Mouse (Mus musculus): ENCODE measurements around the gene Tradd. TPM values are rescaled to one million over a fixed set of nuclear protein-coding genes. Genes with fewer than 3 reads are reported as not detected.
A peak's percentile ranks its signal among the peaks of the same experiment; 100 is the strongest.

The Tradd gene
- total RNA-seq, 2 experiments from 2014 or later = 5.5 to 5.8 TPM

GRCm38 (mm10) chr8:105278911-105279334 is 14.5 kb upstream of the Tradd start:
- DNase-seq (ENCODE audit: extremely low spot score in 1 of 2, low spot score in 2 of 2) = peak; percentile 64 to 85
- intact Hi-C loops (cut with DNase I) = no loop called here

- intact Hi-C loops (cut with DNase I) = no loop called here
Measured at GRCm38 (mm10) chr8:105276292-105277120, 12.1 kb upstream of the Tradd start.

DNA sequence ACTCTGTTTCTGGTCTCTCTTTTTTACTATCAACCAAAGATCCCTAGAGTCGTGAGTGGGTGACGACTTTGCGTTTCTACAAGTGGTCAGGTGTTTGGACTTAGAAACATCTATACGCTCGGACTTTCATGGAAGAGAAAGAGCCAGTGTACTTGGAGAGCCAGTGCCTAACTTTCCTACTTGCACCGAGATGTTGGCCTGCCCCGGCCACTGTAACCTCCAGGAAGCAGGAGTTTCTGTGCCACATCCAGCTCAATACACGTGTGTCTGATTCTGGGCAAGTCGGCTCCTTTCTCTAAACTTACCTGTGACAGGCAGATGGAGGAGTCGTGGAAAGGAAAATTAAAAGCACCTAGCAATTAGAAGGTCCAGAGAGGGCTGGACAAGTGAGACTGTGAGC is 11.4 kb upstream of the Tradd start, which contains the start of gene Nol3:
TSS of gene Nol3 (plus strand) at position 301 of the 400 bp plus-strand sequence.
- intact Hi-C loops (cut with DNase I) = no loop called here
- no peak for DNase-seq (ENCODE audit: extremely low spot score in 1 of 2, low spot score in 2 of 2)

More at GRCm38 (mm10) chr8:105276292-105277120, 12.1 kb upstream of the Tradd start:
- peak in 1 of 2 experiments; percentile 79 for DNase-seq (ENCODE audit: extremely low spot score in 1 of 2, low spot score in 2 of 2)

DNA sequence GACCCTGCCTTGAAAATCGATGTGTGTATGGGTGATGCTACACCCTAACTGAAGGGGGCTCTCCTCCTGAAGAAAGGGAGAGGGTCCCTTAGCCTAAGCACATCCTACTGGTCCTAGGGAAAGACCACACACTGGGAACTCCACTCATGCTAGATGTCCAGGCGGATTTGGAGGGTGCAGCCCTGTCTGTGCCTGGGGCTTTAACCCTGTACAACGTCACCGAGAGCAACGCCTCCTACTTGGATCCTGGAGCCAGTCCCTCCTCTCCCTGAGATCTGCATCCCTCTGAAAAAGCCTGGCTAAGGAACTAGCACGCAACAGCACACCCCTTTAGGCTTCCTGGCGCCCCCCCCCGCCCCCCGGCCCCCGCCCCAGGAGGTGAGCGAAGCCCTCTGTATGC is 11.0 kb upstream of the Tradd start:
- no peak for DNase-seq (ENCODE audit: extremely low spot score in 1 of 2, low spot score in 2 of 2)
- intact Hi-C loops (cut with DNase I) = no loop called here

DNA sequence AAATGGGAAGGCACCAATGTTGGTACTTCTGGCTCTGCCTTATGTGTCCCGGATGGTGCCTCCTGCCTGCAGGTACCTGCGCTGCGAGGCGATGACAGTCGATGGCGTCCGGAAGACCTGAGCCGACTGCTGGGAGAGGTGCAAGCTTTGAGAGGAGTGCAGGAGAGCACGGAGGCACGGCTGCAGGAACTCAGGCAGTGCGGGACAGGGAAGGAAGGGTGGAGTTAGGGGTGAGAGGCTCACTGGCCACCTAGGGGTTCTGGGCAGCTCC is 6.4 kb upstream of the Tradd start:
- intact Hi-C loops (cut with DNase I) = no loop called here
- no peak for DNase-seq (ENCODE audit: extremely low spot score in 1 of 2, low spot score in 2 of 2)

- no peak for DNase-seq (ENCODE audit: extremely low spot score in 1 of 2, low spot score in 2 of 2)
- intact Hi-C loops (cut with DNase I) = no loop called here
Measured at GRCm38 (mm10) chr8:105270101-105270915, 5.9 kb upstream of the Tradd start.

DNA sequence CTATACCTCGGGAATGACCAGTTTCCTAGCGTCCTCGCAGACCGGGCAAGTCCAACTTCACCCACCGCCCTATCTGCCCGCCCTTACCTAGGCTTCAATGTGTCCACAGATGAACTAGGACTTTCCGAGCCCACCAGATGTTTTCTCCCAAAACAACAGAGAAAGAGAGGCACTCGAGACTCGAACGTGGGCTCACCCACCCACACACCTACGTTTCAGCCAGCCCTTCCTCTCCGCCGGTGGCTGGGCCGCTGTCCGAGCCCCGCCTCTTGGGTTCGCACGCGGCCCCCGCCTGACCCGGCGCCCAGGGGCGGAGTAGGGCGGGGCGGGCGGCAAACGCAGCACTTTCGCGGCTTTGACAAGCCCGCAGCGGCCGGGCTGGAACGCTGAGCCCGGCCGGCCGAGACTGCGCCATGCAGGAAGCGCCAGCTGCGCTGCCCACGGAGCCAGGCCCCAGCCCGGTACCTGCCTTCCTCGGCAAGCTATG is 5.1 kb upstream of the Tradd start, which contains the start of gene Hsf4:
TSS of gene Hsf4 (plus strand) at position 341 of the 487 bp plus-strand sequence.
- DNase-seq (ENCODE audit: extremely low spot score in 1 of 2, low spot score in 2 of 2) = peak in 1 of 2 experiments; percentile 76
- intact Hi-C loops (cut with DNase I) = no loop called here

GRCm38 (mm10) chr8:105269075-105269458 is 4.7 kb upstream of the Tradd start:
- DNase-seq (ENCODE audit: extremely low spot score in 1 of 2, low spot score in 2 of 2) = peak in 1 of 2 experiments; percentile 76
- intact Hi-C loops (cut with DNase I) = no loop called here

DNA sequence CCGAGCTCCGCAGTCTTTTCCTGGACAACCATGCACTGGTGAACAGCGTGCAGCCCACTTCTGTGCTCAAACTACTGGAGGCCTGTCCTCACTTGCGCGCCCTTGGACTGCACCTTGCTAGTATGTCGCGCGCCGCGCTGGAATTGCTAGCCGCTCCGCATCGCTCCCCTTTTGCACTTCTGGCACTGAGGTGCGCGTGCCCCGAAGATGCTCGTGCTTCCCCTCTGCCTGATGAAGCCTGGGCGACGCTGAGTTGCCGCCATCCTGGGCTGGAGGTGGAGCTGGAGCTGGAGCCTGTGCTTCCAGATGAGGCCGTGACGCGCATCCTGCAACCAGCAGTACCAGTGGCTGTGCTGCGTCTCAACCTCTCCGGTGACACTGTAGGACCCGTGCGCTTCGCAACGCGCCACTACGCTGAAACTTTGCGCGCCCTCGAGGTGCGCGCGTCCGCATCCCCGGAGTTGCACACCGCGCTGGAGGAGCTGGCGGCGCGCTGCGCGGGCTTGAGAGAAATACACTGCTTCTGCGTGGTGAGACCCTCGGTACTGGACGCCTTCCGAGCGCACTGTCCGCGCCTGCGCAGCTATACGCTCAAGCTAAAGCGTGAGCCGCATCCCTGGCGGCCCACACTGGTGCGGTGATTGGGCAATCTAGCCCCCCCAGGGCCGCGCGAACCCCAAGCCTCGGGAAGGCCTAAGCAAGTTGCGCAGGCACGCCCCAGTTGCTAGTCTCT is 4.1 kb upstream of the Tradd start:
- intact Hi-C loops (cut with DNase I) = no loop called here
- peak; percentile 83 to 88 for DNase-seq (ENCODE audit: extremely low spot score in 1 of 2, low spot score in 2 of 2)

DNA sequence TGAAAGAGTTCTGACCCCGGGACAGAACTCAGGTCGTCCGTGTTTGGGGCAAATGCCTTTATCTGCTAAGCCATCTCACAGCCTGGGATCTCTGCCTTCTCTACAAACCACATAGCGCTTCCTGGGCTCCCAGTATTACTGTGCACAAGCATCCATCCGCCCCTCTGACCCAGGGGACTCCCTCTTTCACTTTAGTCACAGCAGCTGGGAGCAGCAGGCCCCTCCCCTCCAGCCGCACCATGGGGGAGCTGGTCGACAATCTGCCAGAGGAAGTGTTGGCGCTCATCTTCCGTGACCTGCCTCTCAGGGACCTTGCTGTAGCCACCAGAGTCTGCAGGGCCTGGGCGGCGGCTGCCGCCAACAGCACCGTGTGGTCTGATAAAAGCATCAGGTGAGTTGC is 2.4 kb upstream of the Tradd start:
- intact Hi-C loops (cut with DNase I) = no loop called here
- peak in 1 of 2 experiments; percentile 52 for DNase-seq (ENCODE audit: extremely low spot score in 1 of 2, low spot score in 2 of 2)

DNA sequence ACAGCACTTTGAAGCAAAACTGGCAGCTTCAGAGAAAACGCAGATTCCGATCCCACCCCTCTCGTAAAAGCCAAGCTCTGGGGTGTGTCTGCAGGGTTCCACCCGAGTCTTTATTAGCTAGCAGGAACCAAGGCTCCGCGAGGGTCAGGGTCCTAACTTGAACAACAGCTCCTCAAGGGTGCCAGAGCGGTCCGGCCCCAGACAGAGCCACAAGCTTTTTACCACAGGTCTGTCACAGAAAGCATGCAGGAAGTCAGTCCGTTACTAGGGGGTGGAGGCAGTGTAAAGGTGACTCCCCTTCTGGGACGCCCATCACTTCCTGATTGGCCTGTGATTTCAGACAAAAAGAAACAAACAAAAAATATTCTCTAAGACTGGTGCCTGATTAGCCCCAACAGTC is 719 bp upstream of the Tradd start:
- DNase-seq (ENCODE audit: extremely low spot score in 1 of 2, low spot score in 2 of 2) = no peak

GRCm38 (mm10) chr8:105263244-105263912 is 1.0 kb downstream of the Tradd start:
- no peak for DNase-seq (ENCODE audit: extremely low spot score in 1 of 2, low spot score in 2 of 2)
- intact Hi-C loops (cut with DNase I) = no loop called here

More for the DNA sequence above, 719 bp upstream of the Tradd start:
- intact Hi-C loops (cut with DNase I) = no loop called here

DNA sequence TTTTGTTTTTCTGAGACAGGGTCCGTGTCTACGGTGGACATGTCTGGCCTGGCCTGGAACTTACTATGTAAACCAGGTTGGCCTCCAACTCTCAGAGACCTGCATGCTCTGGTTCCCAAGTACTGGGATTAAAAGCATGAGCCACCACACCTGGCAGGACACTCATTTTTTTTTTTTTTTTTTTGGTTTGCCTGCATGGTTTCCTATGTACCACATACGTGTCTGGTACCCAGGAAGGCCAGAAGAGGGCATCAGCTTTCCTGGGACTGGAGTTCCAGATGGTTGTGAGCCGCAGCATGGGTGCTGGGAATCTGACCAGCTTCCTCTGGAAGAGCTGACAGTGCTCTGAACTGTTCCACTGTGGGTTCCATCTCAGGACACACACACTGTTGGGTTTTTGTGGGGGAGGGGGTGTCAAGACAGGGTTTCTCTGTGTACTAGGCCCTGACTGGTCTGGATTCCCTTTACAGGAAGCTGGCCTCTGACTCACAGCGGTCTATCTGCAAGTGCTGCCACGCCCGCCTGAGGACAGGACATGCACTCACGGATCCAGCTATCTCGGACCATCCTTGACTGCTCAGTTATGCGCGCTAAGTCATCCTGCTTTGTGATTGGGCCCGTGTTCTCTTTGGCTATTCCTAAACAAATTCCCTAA is 3.0 kb downstream of the Tradd start:
- no peak for DNase-seq (ENCODE audit: extremely low spot score in 1 of 2, low spot score in 2 of 2)
- intact Hi-C loops (cut with DNase I) = no loop called here

DNA sequence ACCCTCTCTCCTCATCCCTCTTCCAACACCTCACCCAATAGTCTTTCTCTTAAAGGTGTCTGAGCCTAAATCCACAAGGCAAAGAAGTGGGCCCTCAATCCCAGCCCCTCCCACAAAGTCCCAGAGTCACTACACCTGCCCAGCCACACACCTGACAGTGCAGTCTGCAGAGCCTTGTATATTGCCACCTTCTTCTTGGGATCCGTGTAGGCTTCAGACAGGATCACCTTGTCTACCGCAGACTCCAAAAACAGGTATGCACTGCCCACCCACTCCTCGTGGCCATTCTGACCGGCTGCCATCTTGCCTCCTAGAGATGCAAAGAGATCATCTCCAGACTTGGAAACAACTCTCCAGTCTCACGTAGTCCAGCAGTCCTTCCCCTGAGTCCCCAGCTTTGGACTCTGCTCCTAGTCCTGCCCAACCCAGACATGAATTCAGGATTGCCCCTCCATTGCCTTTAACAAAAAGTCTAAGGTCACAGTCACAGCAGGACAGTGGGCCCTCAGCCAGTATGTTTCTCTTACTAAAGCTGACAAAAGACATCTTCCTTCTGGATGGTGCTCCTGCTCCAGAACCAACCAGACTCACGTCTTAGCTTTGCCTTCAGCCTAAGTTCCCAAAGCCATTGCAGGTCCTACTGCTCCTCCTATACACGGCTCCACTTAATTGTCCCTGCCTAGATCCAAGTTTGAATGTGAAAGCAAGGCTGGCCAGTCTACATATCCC is 3.9 kb downstream of the Tradd start:
- intact Hi-C loops (cut with DNase I) = no loop called here
- DNase-seq (ENCODE audit: extremely low spot score in 1 of 2, low spot score in 2 of 2) = no peak

DNA sequence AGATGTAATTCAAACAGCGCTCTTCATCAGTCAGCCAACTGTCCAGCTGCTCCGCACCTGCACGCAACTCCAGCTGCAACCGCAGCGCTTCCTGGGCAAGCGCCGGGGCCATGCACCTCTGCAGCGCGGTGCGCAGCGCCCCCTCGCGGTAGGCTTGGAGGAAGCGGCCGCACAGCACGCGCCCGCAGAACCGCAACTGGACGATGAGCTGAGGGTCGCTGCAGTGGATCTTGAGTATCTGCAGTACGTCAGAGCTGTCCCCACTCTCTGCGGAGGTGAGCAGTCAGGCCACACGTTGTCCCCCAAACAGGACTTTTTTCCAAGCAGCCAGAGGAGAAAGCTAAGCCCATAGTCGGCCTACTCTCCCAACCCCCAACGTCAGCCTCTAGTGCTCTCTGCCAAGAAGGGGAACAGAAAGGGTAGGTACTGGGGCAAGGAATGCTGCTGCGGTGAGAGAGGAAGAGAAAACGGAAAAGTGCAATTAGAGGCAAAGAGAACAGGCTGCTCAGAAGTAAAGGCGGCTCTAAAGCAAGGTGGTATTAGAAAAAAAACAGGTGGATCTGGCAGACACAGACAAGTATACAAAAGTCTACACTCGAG is 4.6 kb downstream of the Tradd start:
- DNase-seq (ENCODE audit: extremely low spot score in 1 of 2, low spot score in 2 of 2) = peak in 1 of 2 experiments; percentile 84
- intact Hi-C loops (cut with DNase I) = no loop called here

DNA sequence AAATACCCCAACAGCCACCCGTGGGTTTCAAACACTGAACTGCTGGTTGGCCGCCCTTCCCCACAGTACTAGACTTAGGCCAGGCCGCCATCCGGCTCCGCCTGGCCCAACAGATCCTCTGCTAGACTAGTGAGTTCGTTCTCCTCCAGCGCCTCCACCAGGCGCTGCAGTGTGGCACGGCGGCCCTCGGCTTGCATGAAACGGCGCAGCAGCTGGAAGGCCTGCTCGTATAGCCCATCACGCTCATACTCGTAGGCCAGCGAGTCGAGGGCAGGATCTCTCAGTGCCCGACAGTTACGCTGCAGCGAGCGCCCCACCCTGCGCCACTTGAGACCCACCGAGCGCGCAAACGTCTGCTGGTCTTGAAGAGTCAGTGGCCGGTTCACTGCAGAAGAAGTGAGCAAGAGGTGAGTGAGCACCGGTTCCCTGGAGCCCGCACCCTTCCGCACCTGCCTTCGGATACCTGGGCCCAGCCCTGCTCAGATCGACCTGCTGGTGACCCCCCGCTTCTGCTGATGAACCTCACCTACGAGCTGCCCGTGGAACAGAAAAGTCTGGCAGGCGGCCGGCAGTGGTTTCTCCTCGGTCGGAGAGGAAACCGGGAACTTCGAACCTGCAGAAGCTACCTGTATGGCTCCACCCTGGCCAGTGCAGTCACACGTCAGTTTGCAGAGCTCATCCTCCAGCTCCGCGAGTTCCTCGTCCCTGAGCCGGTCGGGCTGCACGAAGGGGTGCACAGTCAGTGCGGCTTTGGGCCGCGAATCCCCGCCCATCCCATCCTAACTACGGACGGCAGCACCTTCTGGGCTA is 5.3 kb downstream of the Tradd start:
- intact Hi-C loops (cut with DNase I) = no loop called here
- peak in 1 of 2 experiments; percentile 48 for DNase-seq (ENCODE audit: extremely low spot score in 1 of 2, low spot score in 2 of 2)
